Mouse (Mus musculus) cerebellum, adult 2 months (tissue): Measurements from ENCODE around the gene Capn10.

ENCODE experiments used
- CTCF ChIP-seq: fragments of 200-500 bp; IDR thresholded peaks from 2 replicates; pipeline ENCODE4 v1.5.1; 2011; ENCODE audit warnings: low read depth, mild to moderate bottlenecking, control low read depth, low read length, moderate library complexity, borderline replicate concordance; ENCODE audit not compliant: insufficient read depth
- POLR2A ChIP-seq: fragments of 200-500 bp; IDR thresholded peaks from 2 replicates; pipeline ENCODE4 v1.6.1; 2011; ENCODE audit warnings: low read length, control low read depth, borderline replicate concordance; ENCODE audit not compliant: insufficient read depth

GRCm38 (mm10) chr1:92978645-92979044 lies 44.5 kb downstream of the Capn10 start:
- TF ChIP-seq POLR2A (no peak), CTCF (no peak)
